Mouse (Mus musculus) heart, embryonic 12.5 days (tissue): ENCODE results near the gene Kat6b. TPM values are rescaled to one million over a fixed set of nuclear protein-coding genes. Genes with fewer than 3 reads are reported as not detected.
A peak's percentile ranks its signal among the peaks of the same experiment; 100 is the strongest.

Experiments
- ATAC-seq: fragments of 200-750 bp; cut with Nextera tagmentation; 2 replicates; pipeline ENCODE4 v1.8.0; 2017; ENCODE audit warnings: moderate TSS enrichment, moderate library complexity; ENCODE audit not compliant: insufficient number of reproducible peaks, low FRiP score
- H3K27ac ChIP-seq: fragments of 300-500 bp; sonication (generic); 2 replicates; pipeline ENCODE4 v1.5.1; 2016; ENCODE audit warnings: mild to moderate bottlenecking, moderate library complexity; ENCODE audit not compliant: poor library complexity, severe bottlenecking
- H3K27me3 ChIP-seq: fragments of 300-500 bp; sonication (generic); replicated peaks from 2 replicates; pipeline ENCODE4 v1.6.1; 2016; ENCODE audit warnings: mild to moderate bottlenecking, moderate library complexity
- H3K36me3 ChIP-seq: fragments of 300-500 bp; sonication (generic); 2 replicates; pipeline ENCODE4 v1.6.1; 2016; ENCODE audit warnings: mild to moderate bottlenecking, moderate library complexity
- H3K4me1 ChIP-seq: fragments of 300-500 bp; sonication (generic); replicated peaks from 2 replicates; pipeline ENCODE4 v1.6.1; 2016; ENCODE audit warnings: mild to moderate bottlenecking
- H3K4me2 ChIP-seq: fragments of 300-500 bp; sonication (generic); 2 replicates; pipeline ENCODE4 v1.6.1; 2016; ENCODE audit warnings: mild to moderate bottlenecking, moderate library complexity
- H3K4me3 ChIP-seq: fragments of 300-500 bp; sonication (generic); 2 replicates; pipeline ENCODE4 v1.5.1; 2016; ENCODE audit warnings: mild to moderate bottlenecking
- H3K9ac ChIP-seq: fragments of 300-500 bp; sonication (generic); 2 replicates; pipeline ENCODE4 v1.6.1; 2016; ENCODE audit warnings: mild to moderate bottlenecking, moderate library complexity
- H3K9me3 ChIP-seq: fragments of 300-500 bp; sonication (generic); replicated peaks from 2 replicates; pipeline ENCODE4 v1.6.1; 2016; ENCODE audit warnings: mild to moderate bottlenecking, moderate library complexity
- WGBS: fragments of 180-500 bp; shearing (Covaris S2); methylation state at CpG from one replicate; pipeline ENCODE4 v1.1.7; 2016; 5-methylcytosine and 5-hydroxymethylcytosine counted together
- polyA plus RNA-seq: library from polyadenylated mRNA; unstranded; fragments of >200 nt; fragmentation: Nextera tagmentation; extraction: Ambion mirVana; gene quantifications from 2 replicates; pipeline ENCODE4 v1.2.1, GENCODE M21; 2016

Gene Kat6b
- polyA plus RNA-seq, 1 experiment from 2014 or later = 12.2 TPM

DNA sequence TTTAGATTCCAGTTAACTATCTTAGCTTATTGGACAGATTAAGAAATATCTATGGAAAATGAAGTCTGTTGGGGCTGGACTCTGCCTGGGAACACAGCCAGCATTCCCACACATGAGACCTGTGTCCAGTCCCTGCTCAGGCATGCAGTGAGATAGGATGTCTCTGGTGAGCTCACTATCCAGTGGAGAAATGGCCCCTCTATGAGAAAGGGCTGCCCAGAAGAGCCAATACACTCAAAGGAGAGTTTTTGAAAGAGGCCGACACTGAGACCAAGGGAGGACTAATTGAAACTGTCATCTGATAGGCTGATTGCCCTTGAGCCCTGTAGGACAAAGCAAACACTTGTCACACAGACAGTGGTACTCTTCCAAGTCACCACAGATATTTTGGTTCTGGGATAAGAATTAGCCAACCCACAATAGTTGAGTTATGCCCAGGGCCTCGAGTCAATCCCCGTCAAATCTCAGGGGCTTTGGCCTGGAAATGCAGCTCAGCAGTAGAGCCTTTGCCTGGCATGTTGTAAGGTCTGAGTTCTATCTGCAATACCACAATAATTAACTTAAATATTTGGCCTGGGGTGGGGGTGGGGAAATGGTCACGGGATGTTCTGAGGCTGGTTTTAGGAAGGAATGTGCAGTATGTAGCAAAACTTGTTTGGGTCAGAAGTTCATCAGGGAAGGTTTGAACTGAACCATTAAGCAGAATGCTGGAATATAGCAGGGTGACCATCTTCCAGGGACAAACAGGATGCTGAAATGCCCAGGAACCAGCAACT, 239.4 kb downstream of the Kat6b start:
- Histone ChIP-seq H3K27ac (peak overlapping the region; percentile 32), H3K36me3 (no peaks in the 10 kb centered on the region), H3K4me2 (no peak overlapping the region), H3K9me3 (peaks cover 11% of the 10 kb centered on the region), H3K9ac (no peak overlapping the region), H3K4me3 (no peak overlapping the region), H3K27me3 (no peaks in the 10 kb centered on the region), H3K4me1 (peaks cover 33% of the 10 kb centered on the region)
- WGBS = 41% methylated on average over 4 of the region's 4 CpGs
- peak; percentile 66 for ATAC-seq

Other genes with a start within 250 kb of the Kat6b start
- gene Dupd1, start 233.1 kb downstream of the Kat6b start, polyA plus RNA-seq = 0.17 and 0.23 TPM in 2 replicates